Mouse (Mus musculus) forebrain, embryonic 11.5 days (tissue): ENCODE results near the gene B3galnt2. TPM values are rescaled to one million over a fixed set of nuclear protein-coding genes. Genes with fewer than 3 reads are reported as not detected.
"Not testable (repeated sequence)": the region's sequence is repeated elsewhere in the genome, so short reads cannot be mapped to it uniquely, and the experiment has no call there.

Source experiments
- ATAC-seq: fragments of 200-750 bp; cut with Nextera tagmentation; replicated peaks from 2 replicates; pipeline ENCODE4 v1.8.0; 2017; ENCODE audit warnings: moderate TSS enrichment; ENCODE audit not compliant: low FRiP score
- DNase-seq: peaks from one replicate; pipeline ENCODE4 v3.0.0-alpha.2; 2017; ENCODE audit warnings: low spot score
- H3K27ac ChIP-seq: fragments of 300-500 bp; sonication (generic); 2 replicates; pipeline ENCODE4 v1.5.1; 2014; ENCODE audit warnings: low read depth, low read length
- H3K27me3 ChIP-seq: fragments of 300-500 bp; sonication (generic); 2 replicates; pipeline ENCODE4 v1.6.1; 2014; ENCODE audit warnings: mild to moderate bottlenecking, low read length, mixed read lengths; ENCODE audit not compliant: control insufficient read depth, insufficient read depth
- H3K36me3 ChIP-seq: fragments of 300-500 bp; sonication (generic); 2 replicates; pipeline ENCODE4 v1.6.1; 2014; ENCODE audit warnings: mild to moderate bottlenecking, low read length, moderate library complexity, mixed read lengths; ENCODE audit not compliant: control insufficient read depth, insufficient read depth
- H3K4me1 ChIP-seq: fragments of 300-500 bp; sonication (generic); replicated peaks from 2 replicates; pipeline ENCODE4 v1.6.1; 2014; ENCODE audit warnings: low read length, mixed read lengths; ENCODE audit not compliant: control insufficient read depth, insufficient read depth
- H3K4me2 ChIP-seq: fragments of 300-500 bp; sonication (generic); 2 replicates; pipeline ENCODE4 v1.6.1; 2014; ENCODE audit warnings: low read depth, mild to moderate bottlenecking, low read length, moderate library complexity, mixed read lengths; ENCODE audit not compliant: severe bottlenecking
- H3K4me3 ChIP-seq: fragments of 300-500 bp; sonication (generic); 2 replicates; pipeline ENCODE4 v1.5.1; 2014; ENCODE audit warnings: low read depth, low read length
- H3K9ac ChIP-seq: fragments of 300-500 bp; sonication (generic); 2 replicates; pipeline ENCODE4 v1.6.1; 2014; ENCODE audit warnings: low read length
- H3K9me3 ChIP-seq: fragments of 300-500 bp; sonication (generic); 2 replicates; pipeline ENCODE4 v1.6.1; 2016; ENCODE audit warnings: low read length, mixed read lengths; ENCODE audit not compliant: control insufficient read depth
- WGBS: fragments of 180-500 bp; shearing (Covaris S2); extraction: QIAGEN DNeasy Blood & Tissue Kit; methylation state at CpG from one replicate; pipeline ENCODE4 v1.1.7; 2014; 5-methylcytosine and 5-hydroxymethylcytosine counted together
- polyA plus RNA-seq: library from polyadenylated mRNA; unstranded; fragments of >200 nt; fragmentation: Nextera tagmentation; extraction: Ambion mirVana; gene quantifications from 2 replicates; pipeline ENCODE4 v1.2.1, GENCODE M21; 2014

The B3galnt2 gene
- polyA plus RNA-seq, 1 experiment from 2014 or later: 44.1 TPM

DNA sequence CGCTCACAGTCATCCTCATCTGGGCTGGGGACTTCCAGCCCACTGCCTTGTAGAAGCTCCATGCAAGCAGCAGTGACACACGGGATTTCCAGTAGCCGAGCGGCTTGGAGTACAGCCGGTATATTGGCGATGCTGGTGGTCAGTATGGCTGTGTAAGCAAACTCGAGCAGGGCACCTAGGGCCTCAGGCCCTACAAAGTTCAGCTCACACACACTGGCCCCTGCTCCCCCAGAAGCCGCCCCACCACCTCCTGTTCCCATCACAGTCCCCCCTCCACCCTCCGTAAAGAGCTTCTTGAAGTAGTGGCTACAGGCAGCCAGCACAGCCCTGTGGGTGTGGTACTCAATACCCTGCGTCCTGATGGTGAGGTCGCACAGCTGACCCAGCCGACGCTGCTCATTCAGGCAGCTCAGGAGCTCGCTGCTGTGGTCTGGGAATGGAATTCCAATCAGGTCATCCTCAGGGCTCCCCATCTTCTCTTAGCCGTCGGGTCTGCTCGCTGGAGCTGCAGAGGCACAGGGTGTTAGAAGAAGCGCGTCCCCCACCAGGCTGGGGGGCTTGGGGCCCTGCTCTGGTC, 11.2 kb downstream of the B3galnt2 start:
- H3K9me3 ChIP-seq: no peaks in the 10 kb centered on the region
- ATAC-seq: no peak
- H3K4me3 ChIP-seq: no peak overlapping the region
- no peaks in the 10 kb centered on the region for H3K27me3 ChIP-seq
- H3K9ac ChIP-seq: no peak overlapping the region
- DNase-seq: no peak
- H3K4me2 ChIP-seq: no peak overlapping the region
- WGBS: 66% methylated on average over 19 of the region's 19 CpGs
- H3K4me1 ChIP-seq: no peaks in the 10 kb centered on the region
- H3K27ac ChIP-seq: no peak overlapping the region
- no peaks in the 10 kb centered on the region for H3K36me3 ChIP-seq

DNA sequence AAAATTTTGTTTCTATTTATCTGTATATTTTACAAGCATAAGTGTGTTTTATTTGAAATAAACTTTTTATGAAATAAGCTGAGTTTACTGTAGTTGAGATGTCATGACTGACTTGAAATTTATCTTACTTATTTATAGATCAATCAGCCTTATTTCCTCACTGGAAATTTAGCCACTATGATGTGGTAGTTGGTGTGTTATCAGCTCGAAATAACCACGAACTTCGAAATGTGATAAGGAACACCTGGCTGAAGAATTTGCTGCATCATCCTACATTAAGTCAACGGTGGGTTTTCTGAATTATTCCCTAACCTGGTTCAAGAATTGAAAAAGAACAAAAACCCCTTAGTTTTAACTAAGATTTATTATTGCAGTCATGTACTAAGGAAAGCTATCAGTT, 11.9 kb downstream of the B3galnt2 start:
- Histone ChIP-seq H3K27ac (no peak overlapping the region), H3K9ac (no peak overlapping the region), H3K4me2 (no peak overlapping the region), H3K4me1 (no peaks in the 10 kb centered on the region), H3K4me3 (no peak overlapping the region), H3K36me3 (no peaks in the 10 kb centered on the region), H3K9me3 (no peaks in the 10 kb centered on the region), H3K27me3 (no peaks in the 10 kb centered on the region)
- ATAC-seq: no peak
- 94% methylated on average over 4 of the region's 4 CpGs for WGBS
- DNase-seq: no peak

DNA sequence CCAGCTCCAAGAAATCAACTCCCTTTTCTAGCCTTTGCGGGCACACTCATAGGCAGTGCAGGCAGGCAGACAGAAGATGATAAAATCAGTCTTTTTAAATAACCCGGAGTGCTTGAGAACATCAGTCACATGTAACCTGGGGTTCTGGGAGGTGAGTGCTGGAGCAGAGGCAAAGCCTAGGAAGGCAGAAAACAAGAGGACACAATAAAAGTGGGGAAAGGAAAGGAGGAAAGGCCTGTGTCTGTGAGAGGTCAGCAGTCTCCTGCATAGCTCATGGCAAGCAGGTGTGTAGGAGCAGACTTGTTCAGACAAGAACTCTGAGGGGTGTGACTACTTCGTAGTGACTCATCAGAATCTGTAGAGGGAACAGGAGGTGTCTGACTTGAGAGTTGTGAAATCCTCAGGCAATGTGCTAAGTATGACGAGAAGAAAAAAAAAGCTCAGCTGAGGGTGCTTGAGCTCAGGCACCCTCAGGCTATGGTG, 14.4 kb downstream of the B3galnt2 start:
- Histone ChIP-seq H3K36me3 (no peaks in the 10 kb centered on the region), H3K4me1 (no peaks in the 10 kb centered on the region), H3K9me3 (no peaks in the 10 kb centered on the region), H3K9ac (no peak overlapping the region), H3K4me2 (no peak overlapping the region), H3K27ac (no peak overlapping the region), H3K27me3 (no peaks in the 10 kb centered on the region), H3K4me3 (no peak overlapping the region)
- ATAC-seq (no peak), DNase-seq (no peak)
- WGBS: 89% methylated on average over 4 of the region's 4 CpGs

DNA sequence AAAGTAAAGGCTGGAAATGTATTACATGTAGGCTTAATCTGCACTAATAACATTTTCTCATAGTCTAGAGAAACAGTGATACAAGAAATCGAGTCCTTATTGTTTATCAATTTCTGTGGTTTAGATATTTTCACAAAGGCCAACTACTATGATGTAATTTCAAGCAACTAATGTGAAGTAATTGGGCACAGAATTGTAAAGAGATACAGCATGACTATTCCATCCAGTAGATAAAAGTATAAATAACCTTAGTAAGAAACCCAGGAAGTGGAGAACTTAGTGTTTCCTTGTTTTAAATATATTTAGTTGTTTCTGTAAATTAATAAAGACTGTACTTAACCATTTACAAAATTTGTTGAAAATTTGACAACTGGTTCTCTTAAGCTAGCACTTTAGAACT, 15.5 kb downstream of the B3galnt2 start:
- WGBS: 91% methylated on average over 1 of the region's 1 CpGs
- no peaks in the 10 kb centered on the region for H3K4me1 ChIP-seq
- H3K9ac ChIP-seq: no peak overlapping the region
- no peak overlapping the region for H3K4me3 ChIP-seq
- no peak for DNase-seq
- no peaks in the 10 kb centered on the region for H3K36me3 ChIP-seq
- H3K27ac ChIP-seq: no peak overlapping the region
- no peak overlapping the region for H3K4me2 ChIP-seq
- H3K27me3 ChIP-seq: no peaks in the 10 kb centered on the region
- H3K9me3 ChIP-seq: no peaks in the 10 kb centered on the region
- no peak for ATAC-seq

DNA sequence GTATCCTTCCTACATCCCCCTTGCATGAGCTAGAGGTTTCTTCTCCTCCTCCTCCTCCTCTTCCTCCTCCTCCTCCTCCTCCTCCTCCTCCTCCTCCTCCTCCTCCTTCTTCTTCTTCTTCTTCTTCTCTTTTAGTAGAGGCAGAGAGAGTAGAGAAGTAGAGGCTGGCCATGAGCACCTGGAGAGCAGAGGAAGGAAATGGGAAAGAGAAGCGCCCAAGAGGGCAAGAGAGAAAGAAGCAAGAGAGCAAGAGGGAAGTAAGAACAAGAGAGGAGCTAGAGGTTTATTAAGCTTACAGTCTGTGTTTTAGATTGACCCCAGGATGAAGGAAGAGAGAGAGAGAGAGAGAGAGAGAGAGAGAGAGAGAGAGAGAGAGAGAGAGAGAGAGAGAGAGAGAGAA, 27.6 kb downstream of the B3galnt2 start:
- H3K9ac ChIP-seq, H3K27me3 ChIP-seq, H3K4me2 ChIP-seq, H3K4me3 ChIP-seq, H3K27ac ChIP-seq, H3K9me3 ChIP-seq, ATAC-seq, H3K36me3 ChIP-seq, H3K4me1 ChIP-seq, DNase-seq: not testable (repeated sequence)
- WGBS: 86% methylated on average over 1 of the region's 1 CpGs

DNA sequence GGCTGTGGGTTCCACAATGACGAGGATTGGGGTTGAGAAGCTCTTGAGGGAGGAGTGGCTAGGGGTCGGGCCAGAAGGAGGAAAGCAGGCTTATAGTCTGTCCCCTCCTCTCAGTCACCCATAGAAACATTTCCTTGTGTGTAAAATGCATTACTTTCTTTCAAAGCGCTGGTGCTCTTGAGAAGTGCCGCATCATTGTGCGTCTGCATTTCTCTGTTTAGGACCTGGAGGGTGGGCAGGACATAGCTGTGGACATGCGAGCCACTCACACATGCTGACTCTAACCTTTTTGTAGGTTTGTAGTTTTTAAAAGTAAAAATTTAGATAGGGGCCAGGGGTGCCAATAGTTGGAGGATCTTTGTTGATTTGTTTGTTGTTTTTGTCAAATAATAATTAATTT, 29.3 kb downstream of the B3galnt2 start:
- Histone ChIP-seq H3K4me1 (no peaks in the 10 kb centered on the region), H3K4me2 (no peak overlapping the region), H3K27me3 (no peaks in the 10 kb centered on the region), H3K9ac (no peak overlapping the region), H3K4me3 (no peak overlapping the region), H3K27ac (no peak overlapping the region), H3K9me3 (no peaks in the 10 kb centered on the region), H3K36me3 (no peaks in the 10 kb centered on the region)
- 86% methylated on average over 6 of the region's 6 CpGs for WGBS
- no peak for ATAC-seq
- no peak for DNase-seq

DNA sequence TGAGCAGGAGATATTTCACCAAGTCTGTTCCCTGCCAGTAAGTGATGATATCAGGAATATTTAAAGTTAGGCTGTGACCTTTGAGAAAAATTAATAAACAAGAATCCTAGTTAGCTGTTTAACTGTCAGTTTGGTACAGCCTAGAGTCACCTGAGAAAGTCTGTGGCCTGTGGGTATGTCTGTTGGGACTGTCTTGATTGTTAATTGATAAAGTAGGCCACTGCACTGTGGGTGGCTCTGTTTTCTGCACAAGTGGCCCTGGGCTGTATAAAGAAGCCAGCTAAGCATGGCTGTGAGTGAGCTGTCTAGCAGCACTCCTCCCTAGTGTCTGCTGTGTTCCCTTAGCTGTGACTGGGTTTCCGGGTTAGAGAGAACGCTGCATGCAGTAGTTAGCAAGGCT, 34.9 kb downstream of the B3galnt2 start:
- H3K4me3 ChIP-seq: no peak overlapping the region
- no peak overlapping the region for H3K27ac ChIP-seq
- DNase-seq (no peak), ATAC-seq (no peak)
- H3K27me3 ChIP-seq: no peaks in the 10 kb centered on the region
- H3K36me3 ChIP-seq: no peaks in the 10 kb centered on the region; the same call in 1 of the 2 replicates
- H3K9me3 ChIP-seq: no peaks in the 10 kb centered on the region
- no peaks in the 10 kb centered on the region for H3K4me1 ChIP-seq
- H3K4me2 ChIP-seq: no peak overlapping the region
- WGBS: 88% methylated on average over 2 of the region's 2 CpGs
- no peak overlapping the region for H3K9ac ChIP-seq

DNA sequence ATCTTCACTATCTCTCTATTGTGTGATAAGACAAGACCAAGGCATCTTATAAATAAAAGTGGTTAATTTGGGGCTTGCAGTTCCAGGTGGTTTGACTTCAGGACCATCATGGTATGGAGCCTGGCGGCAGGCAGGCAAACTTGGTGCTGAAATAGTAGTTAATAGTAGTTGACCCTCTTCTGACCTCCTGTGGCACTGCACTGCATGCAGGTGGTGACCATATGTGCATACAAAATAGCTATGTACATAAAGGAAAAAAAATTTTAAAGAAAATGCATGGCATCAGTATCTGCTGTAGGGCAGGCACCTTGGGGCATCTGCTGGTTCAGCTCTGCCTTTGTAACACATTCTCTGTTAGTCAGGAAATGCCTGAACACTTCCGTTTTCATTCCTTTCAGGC, 36.1 kb downstream of the B3galnt2 start:
- Histone ChIP-seq H3K4me3 (no peak overlapping the region), H3K27ac (no peak overlapping the region), H3K9ac (no peak overlapping the region), H3K27me3 (no peaks in the 10 kb centered on the region), H3K4me1 (no peaks in the 10 kb centered on the region), H3K4me2 (no peak overlapping the region), H3K36me3 (no peaks in the 10 kb centered on the region; the same call in 1 of the 2 replicates), H3K9me3 (no peaks in the 10 kb centered on the region)
- no peak for ATAC-seq
- no peak for DNase-seq
- 71% methylated on average over 2 of the region's 2 CpGs for WGBS

DNA sequence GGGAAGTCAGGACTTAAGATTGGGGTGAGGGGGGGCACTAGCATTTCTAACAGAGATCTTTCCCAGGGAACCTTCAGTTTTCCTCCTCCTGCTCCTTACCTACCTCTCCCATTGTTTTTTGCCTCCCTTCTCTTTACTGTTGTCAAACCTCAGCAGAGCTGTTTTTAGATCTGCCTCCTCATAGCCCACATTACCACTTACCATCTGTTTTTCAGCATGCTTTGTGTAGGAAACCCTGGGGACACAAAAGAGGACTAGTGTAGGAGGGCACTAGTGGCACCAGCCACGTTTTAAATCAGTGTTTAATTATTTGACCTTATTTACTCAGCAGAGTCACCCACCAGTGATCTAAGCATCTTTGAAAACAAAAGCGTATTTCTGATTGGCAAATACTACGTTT, 38.8 kb downstream of the B3galnt2 start:
- Histone ChIP-seq H3K9ac (no peak overlapping the region), H3K27ac (no peak overlapping the region), H3K4me2 (no peak overlapping the region), H3K27me3 (no peaks in the 10 kb centered on the region), H3K4me1 (no peaks in the 10 kb centered on the region), H3K9me3 (no peaks in the 10 kb centered on the region), H3K4me3 (no peak overlapping the region), H3K36me3 (no peaks in the 10 kb centered on the region; the same call in 1 of the 2 replicates)
- DNase-seq: no peak
- 80% methylated on average over 3 of the region's 3 CpGs for WGBS
- ATAC-seq: no peak
